Mouse (Mus musculus) kidney, embryonic 15.5 days (tissue): ENCODE data around the gene Arhgef3. TPM values are rescaled to one million over a fixed set of nuclear protein-coding genes. Genes with fewer than 3 reads are reported as not detected.

Experiments used
- ATAC-seq: fragments of 200-750 bp; cut with Nextera tagmentation; replicated peaks from 2 replicates; pipeline ENCODE4 v1.8.0; 2017; ENCODE audit warnings: moderate TSS enrichment; ENCODE audit not compliant: low FRiP score
- H3K27ac ChIP-seq: fragments of 300-500 bp; sonication (generic); 2 replicates; pipeline ENCODE4 v1.5.1; 2015; ENCODE audit warnings: mild to moderate bottlenecking, inconsistent platforms
- H3K27me3 ChIP-seq: fragments of 300-500 bp; sonication (generic); 2 replicates; pipeline ENCODE4 v1.6.1; 2015; ENCODE audit warnings: inconsistent platforms
- H3K36me3 ChIP-seq: fragments of 300-500 bp; sonication (generic); 2 replicates; pipeline ENCODE4 v1.6.1; 2015; ENCODE audit warnings: inconsistent platforms
- H3K4me1 ChIP-seq: fragments of 300-500 bp; sonication (generic); 2 replicates; pipeline ENCODE4 v1.6.1; 2015; ENCODE audit warnings: inconsistent platforms
- H3K4me2 ChIP-seq: fragments of 300-500 bp; sonication (generic); 2 replicates; pipeline ENCODE4 v1.6.1; 2015; ENCODE audit warnings: moderate library complexity, mild to moderate bottlenecking, inconsistent platforms
- H3K4me3 ChIP-seq: fragments of 300-500 bp; sonication (generic); replicated peaks from 2 replicates; pipeline ENCODE4 v1.5.1; 2015; ENCODE audit warnings: mild to moderate bottlenecking, inconsistent platforms
- H3K9ac ChIP-seq: fragments of 300-500 bp; sonication (generic); 2 replicates; pipeline ENCODE4 v1.6.1; 2015; ENCODE audit warnings: mild to moderate bottlenecking, inconsistent platforms
- H3K9me3 ChIP-seq: fragments of 300-500 bp; sonication (generic); replicated peaks from 2 replicates; pipeline ENCODE4 v1.6.1; 2016; ENCODE audit warnings: inconsistent platforms
- WGBS: fragments of 180-500 bp; shearing (Covaris S2); methylation state at CpG from one replicate; pipeline ENCODE4 v1.1.7; 2015; ENCODE audit warnings: mixed read lengths; 5-methylcytosine and 5-hydroxymethylcytosine counted together
- polyA plus RNA-seq: library from polyadenylated mRNA; unstranded; fragments of >200 nt; fragmentation: Nextera tagmentation; extraction: Ambion mirVana; gene quantifications from 2 replicates; pipeline ENCODE4 v1.2.1, GENCODE M21; 2015

The Arhgef3 gene
- polyA plus RNA-seq, 1 experiment from 2014 or later = 17.2 TPM

- 90% methylated on average over 7 of the region's 7 CpGs for WGBS
- H3K4me2 ChIP-seq = no peak overlapping the region
- peaks cover 18% of the 10 kb centered on the region for H3K4me1 ChIP-seq
- ATAC-seq = no peak
- no peak overlapping the region for H3K27ac ChIP-seq
- no peaks in the 10 kb centered on the region for H3K36me3 ChIP-seq
- no peaks in the 10 kb centered on the region for H3K9me3 ChIP-seq
- no peak overlapping the region for H3K4me3 ChIP-seq
- no peak overlapping the region for H3K9ac ChIP-seq
- H3K27me3 ChIP-seq = no peaks in the 10 kb centered on the region
Observed at GRCm38 (mm10) chr14:27147726-27148125, 33.0 kb downstream of the Arhgef3 start.

- Histone ChIP-seq H3K27ac (no peak overlapping the region), H3K9me3 (no peaks in the 10 kb centered on the region), H3K9ac (no peak overlapping the region), H3K36me3 (no peaks in the 10 kb centered on the region), H3K4me1 (peaks cover 18% of the 10 kb centered on the region), H3K4me3 (no peak overlapping the region), H3K4me2 (no peak overlapping the region), H3K27me3 (no peaks in the 10 kb centered on the region)
- 87% methylated on average over 5 of the region's 5 CpGs for WGBS
- no peak for ATAC-seq
Observed at GRCm38 (mm10) chr14:27149401-27149800, 34.7 kb downstream of the Arhgef3 start.

- Histone ChIP-seq H3K9ac (no peak overlapping the region), H3K4me3 (no peak overlapping the region), H3K4me2 (no peak overlapping the region), H3K27ac (no peak overlapping the region), H3K9me3 (no peaks in the 10 kb centered on the region), H3K4me1 (peaks cover 14% of the 10 kb centered on the region), H3K36me3 (no peaks in the 10 kb centered on the region), H3K27me3 (no peaks in the 10 kb centered on the region)
- ATAC-seq = no peak
- WGBS = 58% methylated on average over 6 of the region's 6 CpGs
Observed at GRCm38 (mm10) chr14:27150011-27150640, 35.4 kb downstream of the Arhgef3 start.

- no peaks in the 10 kb centered on the region for H3K27me3 ChIP-seq
- no peaks in the 10 kb centered on the region for H3K36me3 ChIP-seq
- no peak overlapping the region for H3K4me3 ChIP-seq
- 36% methylated on average over 8 of the region's 8 CpGs for WGBS
- no peaks in the 10 kb centered on the region for H3K9me3 ChIP-seq
- no peak overlapping the region for H3K9ac ChIP-seq
- no peak overlapping the region for H3K4me2 ChIP-seq
- H3K27ac ChIP-seq = no peak overlapping the region
- 0 out of 2 replicates have a peak, but pooled peaks cover 7% of the 10 kb centered on the region for H3K4me1 ChIP-seq
- peak; percentile 36; the same call in 1 of the 2 replicates for ATAC-seq
Observed at GRCm38 (mm10) chr14:27151432-27151831, 36.7 kb downstream of the Arhgef3 start.

GRCm38 (mm10) chr14:27155088-27155487 lies 40.4 kb downstream of the Arhgef3 start:
- Histone ChIP-seq H3K4me1 (0 out of 2 replicates have a peak, but pooled peaks cover 7% of the 10 kb centered on the region), H3K27ac (no peak overlapping the region), H3K27me3 (no peaks in the 10 kb centered on the region), H3K4me2 (no peak overlapping the region), H3K4me3 (no peak overlapping the region), H3K36me3 (no peaks in the 10 kb centered on the region), H3K9me3 (no peaks in the 10 kb centered on the region), H3K9ac (no peak overlapping the region)
- 73% methylated on average over 6 of the region's 6 CpGs for WGBS
- no peak for ATAC-seq

GRCm38 (mm10) chr14:27156032-27156431 lies 41.3 kb downstream of the Arhgef3 start:
- Histone ChIP-seq H3K27me3 (no peaks in the 10 kb centered on the region), H3K4me2 (no peak overlapping the region), H3K9me3 (no peaks in the 10 kb centered on the region), H3K4me3 (no peak overlapping the region), H3K27ac (no peak overlapping the region), H3K36me3 (no peaks in the 10 kb centered on the region), H3K9ac (no peak overlapping the region), H3K4me1 (0 out of 2 replicates have a peak, but pooled peaks cover 7% of the 10 kb centered on the region)
- WGBS = 86% methylated on average over 6 of the region's 6 CpGs
- no peak for ATAC-seq

GRCm38 (mm10) chr14:27158133-27158532 lies 43.4 kb downstream of the Arhgef3 start:
- H3K27ac ChIP-seq = no peak overlapping the region
- no peaks in the 10 kb centered on the region for H3K27me3 ChIP-seq
- no peak overlapping the region for H3K9ac ChIP-seq
- H3K4me2 ChIP-seq = no peak overlapping the region
- H3K4me3 ChIP-seq = no peak overlapping the region
- H3K9me3 ChIP-seq = no peaks in the 10 kb centered on the region
- no peaks in the 10 kb centered on the region for H3K4me1 ChIP-seq
- H3K36me3 ChIP-seq = no peaks in the 10 kb centered on the region
- no peak for ATAC-seq
- 74% methylated on average over 3 of the region's 3 CpGs for WGBS

- Histone ChIP-seq H3K4me2 (no peak overlapping the region), H3K9ac (no peak overlapping the region), H3K4me1 (no peaks in the 10 kb centered on the region), H3K27ac (no peak overlapping the region), H3K4me3 (no peak overlapping the region), H3K27me3 (no peaks in the 10 kb centered on the region), H3K36me3 (no peaks in the 10 kb centered on the region), H3K9me3 (no peaks in the 10 kb centered on the region)
- ATAC-seq = no peak
- 48% methylated on average over 2 of the region's 2 CpGs for WGBS
Observed at GRCm38 (mm10) chr14:27158782-27159181, 44.1 kb downstream of the Arhgef3 start.

- no peaks in the 10 kb centered on the region for H3K27me3 ChIP-seq
- H3K36me3 ChIP-seq = no peaks in the 10 kb centered on the region
- 78% methylated on average over 7 of the region's 7 CpGs for WGBS
- no peak for ATAC-seq
- H3K4me2 ChIP-seq = no peak overlapping the region
- no peak overlapping the region for H3K4me3 ChIP-seq
- no peaks in the 10 kb centered on the region for H3K9me3 ChIP-seq
- no peak overlapping the region for H3K27ac ChIP-seq
- no peak overlapping the region for H3K9ac ChIP-seq
- H3K4me1 ChIP-seq = no peaks in the 10 kb centered on the region
Observed at GRCm38 (mm10) chr14:27160762-27161161, 46.1 kb downstream of the Arhgef3 start.

GRCm38 (mm10) chr14:27164639-27165038 lies 49.9 kb downstream of the Arhgef3 start:
- Histone ChIP-seq H3K27ac (no peak overlapping the region), H3K9me3 (no peaks in the 10 kb centered on the region), H3K4me3 (no peak overlapping the region), H3K36me3 (no peaks in the 10 kb centered on the region), H3K4me2 (no peak overlapping the region), H3K27me3 (no peaks in the 10 kb centered on the region), H3K4me1 (no peaks in the 10 kb centered on the region), H3K9ac (no peak overlapping the region)
- no peak for ATAC-seq
- 87% methylated on average over 6 of the region's 6 CpGs for WGBS

- WGBS = 69% methylated on average over 8 of the region's 8 CpGs
- peak; percentile 54; the same call in 1 of the 2 replicates for ATAC-seq
- H3K36me3 ChIP-seq = no peaks in the 10 kb centered on the region
- H3K4me1 ChIP-seq = no peaks in the 10 kb centered on the region
- no peak overlapping the region for H3K9ac ChIP-seq
- H3K27me3 ChIP-seq = no peaks in the 10 kb centered on the region
- no peak overlapping the region for H3K4me3 ChIP-seq
- no peak overlapping the region for H3K27ac ChIP-seq
- no peak overlapping the region for H3K4me2 ChIP-seq
- H3K9me3 ChIP-seq = no peaks in the 10 kb centered on the region
Observed at GRCm38 (mm10) chr14:27166751-27167150, 52.1 kb downstream of the Arhgef3 start.

GRCm38 (mm10) chr14:27167177-27167576 lies 52.5 kb downstream of the Arhgef3 start:
- H3K4me2 ChIP-seq = no peak overlapping the region
- no peaks in the 10 kb centered on the region for H3K9me3 ChIP-seq
- no peaks in the 10 kb centered on the region for H3K4me1 ChIP-seq
- no peaks in the 10 kb centered on the region for H3K27me3 ChIP-seq
- no peak overlapping the region for H3K9ac ChIP-seq
- no peak overlapping the region for H3K4me3 ChIP-seq
- no peaks in the 10 kb centered on the region for H3K36me3 ChIP-seq
- no peak for ATAC-seq
- WGBS = 77% methylated on average over 4 of the region's 4 CpGs
- no peak overlapping the region for H3K27ac ChIP-seq

- Histone ChIP-seq H3K36me3 (no peaks in the 10 kb centered on the region), H3K9me3 (no peaks in the 10 kb centered on the region), H3K9ac (no peak overlapping the region), H3K27me3 (no peaks in the 10 kb centered on the region), H3K27ac (no peak overlapping the region), H3K4me3 (no peak overlapping the region), H3K4me2 (no peak overlapping the region), H3K4me1 (no peaks in the 10 kb centered on the region)
- 73% methylated on average over 5 of the region's 5 CpGs for WGBS
- ATAC-seq = no peak
Observed at GRCm38 (mm10) chr14:27168387-27168786, 53.7 kb downstream of the Arhgef3 start.
